Mouse (Mus musculus) thymus, adult 2 months (tissue): ENCODE measurements around the gene Wnk4.

ENCODE experiments used
- CTCF ChIP-seq: fragments of 200-500 bp; IDR thresholded peaks from 2 replicates; pipeline ENCODE4 v1.5.1; 2012; ENCODE audit warnings: mild to moderate bottlenecking, control low read depth, low read length, moderate library complexity, borderline replicate concordance; ENCODE audit not compliant: control insufficient read depth, poor library complexity, insufficient read depth; ENCODE audit errors: extremely low read depth
- POLR2A ChIP-seq: fragments of 200-500 bp; IDR thresholded peaks from 2 replicates; pipeline ENCODE4 v1.6.1; 2012; ENCODE audit warnings: mild to moderate bottlenecking, low read length, control low read depth, moderate library complexity; ENCODE audit not compliant: control insufficient read depth, poor library complexity, insufficient read depth; ENCODE audit errors: extremely low read depth

- TF ChIP-seq CTCF (no peak), POLR2A (no peak)
These were observed 47.4 kb downstream of the Wnk4 start for GRCm38 (mm10) chr11:101307744-101308143.
